Mouse (Mus musculus): Measurements from ENCODE around the gene Mocs1.

GRCm38 (mm10) chr17:49400130-49400529, 28.0 kb upstream of the Mocs1 start:
- TF ChIP-seq CTCF (IDR thresholded peaks at IDR 0.05; ENCODE audit: borderline replicate concordance, extremely low read depth, insufficient read depth, insufficient read length) (peak; percentile 82), POLR2A (IDR thresholded peaks at IDR 0.05; ENCODE audit: borderline replicate concordance, extremely low read depth, insufficient read depth, insufficient read length, poor library complexity, severe bottlenecking) (no peak)
